Mouse (Mus musculus) CH12F3 (cell line): ENCODE results near the gene Fndc9.

Experiments used
- in situ Hi-C: fragments of 300-500 bp; cut with MboI; formaldehyde crosslinking; loops from 2 replicates; pipeline ENCODE4 v1.14.3; 2020; ENCODE audit warnings: low sequenced_read_pairs

Gene Fndc9

GRCm38 (mm10) chr11:46232803-46233202 lies 2.5 kb upstream of the Fndc9 start:
- in situ Hi-C loops, result no loop called here

DNA sequence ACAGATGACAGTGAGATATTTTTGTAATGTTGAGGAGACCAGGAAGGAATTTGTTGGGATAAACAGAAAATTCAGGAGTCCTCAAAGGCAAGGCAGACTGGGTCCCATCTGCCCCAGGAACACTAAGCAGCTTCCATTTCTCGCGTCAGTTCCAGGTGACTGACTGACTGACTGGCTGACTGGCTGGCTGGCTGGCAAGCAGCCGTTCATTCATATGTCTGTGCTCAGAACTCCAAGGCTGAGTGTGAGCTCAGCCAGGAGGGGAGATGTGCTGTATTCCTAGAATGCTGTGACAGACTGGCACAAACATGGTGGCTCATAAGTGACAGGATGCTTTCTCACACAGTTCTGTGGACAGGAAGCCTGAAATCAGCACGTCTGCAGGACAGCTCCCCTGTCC lies 1.4 kb upstream of the Fndc9 start:
- in situ Hi-C loops, result no loop called here

- in situ Hi-C loops, result no loop called here
Measured at GRCm38 (mm10) chr11:46236976-46237375, 1.6 kb downstream of the Fndc9 start.

- in situ Hi-C loops, result no loop called here
Measured at GRCm38 (mm10) chr11:46241150-46241673, 5.9 kb downstream of the Fndc9 start.

DNA sequence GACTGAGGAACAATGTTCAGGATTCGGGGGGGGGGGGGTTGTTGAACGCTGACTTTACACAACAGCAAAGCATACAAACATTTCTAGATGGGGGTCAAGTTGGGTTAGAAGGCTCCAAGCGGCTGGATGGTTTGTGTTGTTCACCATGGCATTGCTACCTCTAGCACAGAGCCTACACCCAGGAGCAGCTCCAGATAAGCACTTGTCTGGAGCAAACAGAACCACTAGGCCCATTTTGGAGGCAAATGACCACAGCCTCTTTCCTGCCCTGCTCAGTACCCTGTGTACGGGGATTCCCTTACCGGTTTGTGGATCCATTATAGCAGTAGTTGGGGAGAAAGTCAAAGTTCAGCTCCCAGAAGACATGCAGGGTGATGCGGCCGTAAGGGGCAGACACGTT lies 6.7 kb downstream of the Fndc9 start:
- in situ Hi-C loops, result no loop called here

- in situ Hi-C loops, result no loop called here
Measured at GRCm38 (mm10) chr11:46244731-46245604, 9.6 kb downstream of the Fndc9 start.

DNA sequence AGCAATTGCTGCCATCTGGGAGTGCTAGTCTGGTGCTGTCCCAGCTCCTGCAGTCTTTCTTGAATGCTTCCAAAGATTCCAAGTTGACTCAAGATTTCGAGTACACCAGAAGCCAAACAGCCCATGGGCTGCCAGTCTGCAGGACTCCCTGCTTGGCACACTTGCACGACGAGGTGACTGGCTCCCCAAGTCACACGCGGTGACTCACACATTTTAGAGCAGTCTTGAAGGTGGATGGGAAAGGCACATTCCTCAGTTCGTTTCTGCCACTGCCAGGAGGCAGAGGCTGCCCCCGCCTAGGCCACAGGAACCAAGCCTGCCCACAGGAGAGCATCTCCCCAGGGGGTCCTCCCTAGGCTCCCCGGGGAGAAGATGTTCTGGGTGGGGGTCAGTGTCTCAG lies 10.6 kb downstream of the Fndc9 start:
- in situ Hi-C loops, result no loop called here

DNA sequence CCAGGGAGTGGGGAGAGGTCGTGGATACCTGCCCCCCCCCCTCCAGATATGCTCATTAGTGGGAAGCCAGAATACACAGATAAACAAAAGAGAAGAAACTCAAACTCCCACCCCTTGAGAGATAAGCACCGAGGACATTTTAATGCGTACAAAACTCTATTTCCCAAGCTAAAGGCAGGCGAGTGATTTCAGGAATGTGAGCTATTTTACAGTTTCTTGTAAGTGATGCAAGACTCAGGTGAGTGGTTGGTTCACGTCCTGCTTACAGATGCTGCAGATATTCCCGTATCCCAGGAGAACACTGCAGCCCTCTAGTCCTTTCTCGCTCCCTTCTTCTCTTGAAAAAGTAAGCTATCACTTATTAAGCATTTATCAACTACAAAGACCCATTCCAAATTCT lies 11.1 kb downstream of the Fndc9 start:
- in situ Hi-C loops, result no loop called here

GRCm38 (mm10) chr11:46248352-46248751 lies 13.0 kb downstream of the Fndc9 start:
- in situ Hi-C loops, result no loop called here

GRCm38 (mm10) chr11:46251994-46252393 lies 16.7 kb downstream of the Fndc9 start:
- in situ Hi-C loops, result no loop called here

GRCm38 (mm10) chr11:46255291-46255690 lies 20.0 kb downstream of the Fndc9 start:
- in situ Hi-C loops, result no loop called here

DNA sequence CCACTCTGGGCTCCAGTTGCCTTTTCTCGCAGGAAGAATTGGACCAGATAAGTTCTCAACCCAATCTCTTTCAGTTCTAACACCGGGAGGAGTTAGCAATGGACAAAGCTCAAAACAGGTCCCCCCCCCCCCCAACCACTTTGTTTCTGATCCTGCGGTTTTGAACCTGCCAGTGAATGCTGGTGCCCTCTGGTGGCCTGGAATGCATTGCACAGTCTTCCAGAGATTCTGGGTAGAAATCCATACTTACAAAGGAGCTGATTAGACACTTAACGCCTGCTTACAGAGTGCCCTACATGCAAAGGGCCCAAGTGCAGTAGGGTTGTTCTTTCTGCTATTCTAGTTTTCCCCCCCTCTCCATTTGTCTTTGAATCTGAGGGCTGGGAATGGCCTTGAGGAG lies 22.9 kb downstream of the Fndc9 start:
- in situ Hi-C loops, result no loop called here

GRCm38 (mm10) chr11:46258749-46259148 lies 23.4 kb downstream of the Fndc9 start:
- in situ Hi-C loops, result no loop called here

DNA sequence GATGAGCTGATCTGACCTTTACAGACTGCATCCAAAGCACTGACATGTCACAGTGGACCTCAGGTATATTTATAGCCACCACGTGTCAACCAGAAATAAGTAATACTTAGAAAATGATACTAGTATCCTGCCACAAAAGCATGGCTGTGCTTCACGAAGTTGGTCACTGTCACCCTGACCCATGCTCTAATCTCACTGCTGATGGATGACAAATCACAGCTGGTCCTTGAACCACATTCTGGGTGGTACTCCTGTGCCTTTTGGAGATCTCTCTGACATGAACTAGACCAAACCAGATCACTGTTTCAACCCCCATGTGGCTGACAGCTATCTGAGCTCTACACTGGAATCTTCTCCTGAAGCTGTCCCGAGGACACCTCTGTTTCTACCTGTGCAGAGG lies 27.5 kb downstream of the Fndc9 start:
- in situ Hi-C loops, result no loop called here

DNA sequence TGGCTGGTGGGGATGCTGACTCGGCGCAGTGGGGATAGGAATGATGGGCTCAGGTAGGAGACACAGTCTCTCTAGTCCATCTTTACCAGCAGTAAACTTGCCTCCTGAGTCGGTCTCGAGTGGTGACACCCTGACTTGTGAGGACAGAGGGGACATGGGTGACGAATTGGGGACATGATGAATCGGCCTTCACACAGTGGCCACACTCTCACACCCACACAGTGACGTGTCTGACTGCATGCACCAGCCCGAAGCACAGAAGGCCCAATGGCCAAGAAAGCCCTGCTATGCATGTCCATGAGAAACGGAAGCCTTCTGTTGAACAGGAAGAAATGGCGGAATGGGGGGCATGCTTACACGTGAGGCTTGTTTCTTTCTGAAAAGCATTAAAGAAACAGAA lies 28.0 kb downstream of the Fndc9 start:
- in situ Hi-C loops, result no loop called here

DNA sequence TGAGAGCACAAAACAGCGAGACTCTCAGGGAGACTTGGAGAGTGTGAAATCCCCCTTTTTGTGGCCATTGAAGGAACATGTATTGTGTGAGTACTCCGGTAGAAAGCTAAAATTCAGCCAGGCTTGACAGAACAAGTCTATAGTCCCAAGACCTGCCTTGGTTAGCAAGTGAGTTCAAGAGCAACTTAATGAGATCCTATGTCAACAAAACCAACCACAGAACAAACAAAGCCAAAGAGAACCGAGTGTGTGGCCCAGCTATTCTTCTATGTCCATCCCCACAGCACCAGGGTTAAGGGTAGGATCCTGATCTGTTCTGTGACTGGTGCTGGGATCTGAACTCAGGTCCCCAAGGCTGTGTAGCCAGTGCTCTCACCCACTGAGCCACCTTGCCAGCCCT lies 29.3 kb downstream of the Fndc9 start:
- in situ Hi-C loops, result no loop called here

GRCm38 (mm10) chr11:46265031-46265786 lies 29.9 kb downstream of the Fndc9 start:
- in situ Hi-C loops, result no loop called here

GRCm38 (mm10) chr11:46268991-46269390 lies 33.7 kb downstream of the Fndc9 start:
- in situ Hi-C loops, result no loop called here

DNA sequence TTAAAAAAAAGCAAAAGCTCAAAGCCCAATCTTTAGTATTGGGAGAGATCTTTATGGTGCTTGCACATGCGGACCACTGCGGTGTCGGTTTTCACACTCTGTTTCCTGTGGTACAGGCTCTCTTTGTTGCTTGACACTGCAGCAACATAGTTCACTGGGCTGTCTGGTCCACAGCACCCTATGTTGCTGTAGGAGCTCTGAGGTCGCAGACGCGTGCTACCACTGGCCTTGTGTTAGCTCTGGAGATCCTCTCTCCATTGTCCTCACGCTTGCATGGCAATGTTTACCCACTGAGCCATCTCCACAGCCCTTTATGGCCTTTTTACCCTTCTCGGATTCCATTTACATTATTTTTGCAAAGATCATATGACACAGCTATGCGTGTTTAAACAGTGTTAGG lies 34.1 kb downstream of the Fndc9 start:
- in situ Hi-C loops, result no loop called here

DNA sequence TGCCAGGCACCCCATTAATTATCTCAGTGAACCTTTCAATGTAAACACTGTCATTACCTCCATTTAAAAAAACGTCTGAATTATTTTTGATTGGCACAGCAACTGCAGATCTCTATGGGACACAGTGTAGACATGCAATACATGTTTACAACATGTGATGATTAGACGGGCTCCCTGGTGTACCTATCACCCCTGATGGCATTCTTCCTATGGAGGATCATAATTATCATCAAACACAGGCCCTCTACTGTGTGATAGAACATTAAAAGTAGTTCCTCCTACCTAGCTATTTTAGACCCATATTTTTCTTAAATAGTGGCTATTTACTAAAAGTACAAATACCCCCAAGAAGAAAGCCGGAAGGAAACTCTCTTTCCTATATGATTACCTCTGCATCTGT lies 34.6 kb downstream of the Fndc9 start:
- in situ Hi-C loops, result no loop called here

- in situ Hi-C loops, result no loop called here
Measured at GRCm38 (mm10) chr11:46272058-46272681, 36.8 kb downstream of the Fndc9 start.
